Mouse (Mus musculus) neural tube, embryonic 14.5 days (tissue): ENCODE results near the gene Lpo. TPM values are rescaled to one million over a fixed set of nuclear protein-coding genes. Genes with fewer than 3 reads are reported as not detected.
A peak's percentile ranks its signal among the peaks of the same experiment; 100 is the strongest.

Experiments
- ATAC-seq: fragments of 200-750 bp; cut with Nextera tagmentation; 2 replicates; pipeline ENCODE4 v1.8.0; 2017; ENCODE audit warnings: low read depth, mild to moderate bottlenecking, moderate TSS enrichment, moderate library complexity
- H3K27ac ChIP-seq: fragments of 300-500 bp; sonication (generic); 2 replicates; pipeline ENCODE4 v1.5.1; 2014; ENCODE audit warnings: low read depth, mild to moderate bottlenecking, control low read depth, low read length, moderate library complexity, mixed read lengths
- H3K27me3 ChIP-seq: fragments of 300-500 bp; sonication (generic); 2 replicates; pipeline ENCODE4 v1.6.1; 2014; ENCODE audit warnings: low read length; ENCODE audit not compliant: control insufficient read depth, insufficient read depth
- H3K36me3 ChIP-seq: fragments of 300-500 bp; sonication (generic); 2 replicates; pipeline ENCODE4 v1.6.1; 2014; ENCODE audit warnings: low read length, mixed read lengths; ENCODE audit not compliant: control insufficient read depth, insufficient read depth
- H3K4me1 ChIP-seq: fragments of 300-500 bp; sonication (generic); 2 replicates; pipeline ENCODE4 v1.6.1; 2014; ENCODE audit warnings: low read length; ENCODE audit not compliant: control insufficient read depth, insufficient read depth
- H3K4me2 ChIP-seq: fragments of 300-500 bp; sonication (generic); 2 replicates; pipeline ENCODE4 v1.6.1; 2014; ENCODE audit warnings: mild to moderate bottlenecking, low read depth, low read length, control low read depth
- H3K4me3 ChIP-seq: fragments of 300-500 bp; sonication (generic); 2 replicates; pipeline ENCODE4 v1.5.1; 2014; ENCODE audit warnings: low read depth, low read length, control low read depth, mixed read lengths
- H3K9ac ChIP-seq: fragments of 300-500 bp; sonication (generic); replicated peaks from 2 replicates; pipeline ENCODE4 v1.6.1; 2014; ENCODE audit warnings: low read depth, mild to moderate bottlenecking, control low read depth, low read length, mixed read lengths
- H3K9me3 ChIP-seq: fragments of 300-500 bp; sonication (generic); 2 replicates; pipeline ENCODE4 v1.6.1; 2016; ENCODE audit warnings: low read length; ENCODE audit not compliant: control insufficient read depth
- WGBS: fragments of 180-500 bp; shearing (Covaris S2); extraction: QIAGEN DNeasy Blood & Tissue Kit; methylation state at CpG from one replicate; pipeline ENCODE4 v1.1.7; 2014; 5-methylcytosine and 5-hydroxymethylcytosine counted together
- microRNA counts: library from miRNA; unstranded; fragments of <30 nt; microRNA quantifications from one replicate; lab custom pipeline; 2016
- microRNA-seq: library from miRNA; unstranded; fragments of <30 nt; microRNA quantifications from one replicate; pipeline ENCODE4, GENCODE M21; 2016
- polyA plus RNA-seq: library from polyadenylated mRNA; unstranded; fragments of >200 nt; fragmentation: Nextera tagmentation; extraction: Ambion mirVana; gene quantifications from 2 replicates; pipeline ENCODE4 v1.2.1, GENCODE M21; 2014

Lpo gene
- polyA plus RNA-seq, 1 experiment from 2014 or later, result 1.3 TPM

- H3K4me2 ChIP-seq, result no peak overlapping the region
- H3K9ac ChIP-seq, result no peak overlapping the region
- H3K9me3 ChIP-seq, result no peaks in the 10 kb centered on the region
- peaks cover 3% of the 10 kb centered on the region; the same call in 1 of the 2 replicates for H3K27me3 ChIP-seq
- no peak for ATAC-seq
- no peak overlapping the region for H3K4me3 ChIP-seq
- H3K4me1 ChIP-seq, result peaks cover 22% of the 10 kb centered on the region; the same call in 1 of the 2 replicates
- no peaks in the 10 kb centered on the region for H3K36me3 ChIP-seq
- 84% methylated on average over 7 of the region's 7 CpGs for WGBS
- no peak overlapping the region for H3K27ac ChIP-seq
Measured at GRCm38 (mm10) chr11:87758161-87758911, 69.8 kb downstream of the Lpo start.

GRCm38 (mm10) chr11:87757001-87757954, 70.8 kb downstream of the Lpo start:
- no peak overlapping the region for H3K4me2 ChIP-seq
- H3K36me3 ChIP-seq, result no peaks in the 10 kb centered on the region
- H3K27me3 ChIP-seq, result peaks cover 2% of the 10 kb centered on the region; the same call in 1 of the 2 replicates
- H3K9me3 ChIP-seq, result no peaks in the 10 kb centered on the region
- WGBS, result 92% methylated on average over 25 of the region's 25 CpGs
- H3K4me3 ChIP-seq, result no peak overlapping the region
- no peak for ATAC-seq
- H3K4me1 ChIP-seq, result peaks cover 13% of the 10 kb centered on the region; the same call in 1 of the 2 replicates
- no peak overlapping the region for H3K9ac ChIP-seq
- no peak overlapping the region for H3K27ac ChIP-seq

MicroRNAs encoded within 50 kb of the gene (microRNA counts, 519-probe panel; counts per million panel counts)
- 3,653 counts per million, percentile 31 among the panel's probes with 10 or more counts for microRNA mmu-miR-142-3p (lab: Ali Mortazavi, UCI)
- microRNA mmu-miR-142-5p (lab: Ali Mortazavi, UCI), result not detected

Small RNA genes within 50 kb of the gene (microRNA-seq; reads per million reads assigned to microRNA genes)
- gene Mir142 (not detected), gene Mir142b (not detected)

Other genes with a start within 250 kb of the Lpo start
- 51.0 and 66.8 TPM in 2 replicates for gene Mtmr4, start 236.1 kb downstream of the Lpo start, polyA plus RNA-seq
- gene Hsf5, start 211.1 kb downstream of the Lpo start, polyA plus RNA-seq, result 0.33 and 0.62 TPM in 2 replicates
- 0.71 and 1.1 TPM in 2 replicates for gene Rnf43, start 165.6 kb downstream of the Lpo start, polyA plus RNA-seq
- gene Supt4a, start 90.7 kb downstream of the Lpo start, polyA plus RNA-seq, result 137 and 139 TPM in 2 replicates
- gene Tspoap1, start 67.7 kb downstream of the Lpo start, polyA plus RNA-seq, result 47.8 and 55.2 TPM in 2 replicates
- 0.31 and 2.2 TPM in 2 replicates for gene Mpo, start 34.7 kb downstream of the Lpo start, polyA plus RNA-seq
- 10.4 and 11.1 TPM in 2 replicates for gene Mks1, start 24.9 kb upstream of the Lpo start, polyA plus RNA-seq
- gene Epx, start 47.2 kb upstream of the Lpo start, polyA plus RNA-seq, result 0.28 and 0.46 TPM in 2 replicates
- not detected in 2 replicates for gene Olfr462, start 64.0 kb upstream of the Lpo start, polyA plus RNA-seq
- gene Olfr463, start 69.1 kb upstream of the Lpo start, polyA plus RNA-seq, result not detected in 2 replicates
- 0.13 and 0.31 TPM in 2 replicates for gene Olfr464, start 92.7 kb upstream of the Lpo start, polyA plus RNA-seq
- 30.5 and 37.9 TPM in 2 replicates for gene Dynll2, start 159.2 kb upstream of the Lpo start, polyA plus RNA-seq
- gene Srsf1, start 219.1 kb upstream of the Lpo start, polyA plus RNA-seq, result 235 and 280 TPM in 2 replicates
- gene Vezf1, start 240.0 kb upstream of the Lpo start, polyA plus RNA-seq, result 50.2 and 53.5 TPM in 2 replicates